Mouse (Mus musculus) lung, postnatal 0 days (tissue): ENCODE data around the gene Usp24.

ENCODE experiments used
- CTCF ChIP-seq: IDR thresholded peaks from 2 replicates; pipeline ENCODE4 v1.5.1; 2016; ENCODE audit warnings: antibody characterized with exemption, mild to moderate bottlenecking
- EP300 ChIP-seq: IDR thresholded peaks from 2 replicates; pipeline ENCODE4 v1.6.1; 2016; ENCODE audit warnings: antibody characterized with exemption, mild to moderate bottlenecking, control low read depth

DNA sequence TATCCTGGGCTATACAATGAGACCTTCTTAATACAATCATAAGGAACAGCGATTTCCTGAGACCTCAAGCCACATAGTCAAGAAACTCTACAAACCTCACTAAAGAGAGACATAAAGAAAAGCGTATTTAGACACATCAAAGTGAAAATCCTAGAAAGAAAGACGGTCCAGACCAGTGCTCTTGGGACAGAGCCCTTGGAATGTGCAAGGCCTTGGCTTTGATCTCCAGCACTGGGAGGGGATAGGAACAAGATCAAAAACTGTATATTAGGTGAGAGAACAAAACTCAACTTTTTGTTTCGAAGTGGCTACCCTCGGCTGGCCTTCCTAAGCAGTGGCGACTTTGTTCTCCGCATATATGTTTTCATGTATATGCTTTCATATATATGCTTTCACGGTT lies 3.4 kb upstream of the Usp24 start:
- TF ChIP-seq CTCF, result no peak
- no peak for TF ChIP-seq EP300
